Mouse (Mus musculus): ENCODE results near the gene Nrip1. TPM values are rescaled to one million over a fixed set of nuclear protein-coding genes. Genes with fewer than 3 reads are reported as not detected.

The Nrip1 gene
- polyA plus RNA-seq, 1 experiment from 2014 or later = 52.6 TPM

GRCm38 (mm10) chr16:76370716-76371613, 2.7 kb downstream of the Nrip1 start:
- no peak overlapping the region for H3K27ac ChIP-seq
- H3K36me3 ChIP-seq = 0 out of 2 replicates have a peak, but pooled peaks cover 5% of the 10 kb centered on the region
- H3K9ac ChIP-seq = peak overlapping the region; percentile 96
- peaks cover 21% of the 10 kb centered on the region for H3K4me1 ChIP-seq
- H3K9me3 ChIP-seq = no peaks in the 10 kb centered on the region
- H3K4me3 ChIP-seq = peak overlapping the region; percentile 82
- no peak for ATAC-seq (ENCODE audit: insufficient number of reproducible peaks, insufficient read depth, low FRiP score, low TSS enrichment)
- WGBS = 27% methylated on average over 12 of the region's 12 CpGs
- no peaks in the 10 kb centered on the region for H3K27me3 ChIP-seq
- H3K4me2 ChIP-seq (replicated peaks) = peak overlapping the region; percentile 61

- ATAC-seq (ENCODE audit: insufficient number of reproducible peaks, insufficient read depth, low FRiP score, low TSS enrichment) = no peak
- Histone ChIP-seq H3K4me1 (peaks cover 27% of the 10 kb centered on the region), H3K9me3 (no peaks in the 10 kb centered on the region), H3K4me2 (replicated peaks) (peak overlapping the region; percentile 61), H3K36me3 (0 out of 2 replicates have a peak, but pooled peaks cover 5% of the 10 kb centered on the region), H3K9ac (no peak overlapping the region), H3K4me3 (peak overlapping the region; percentile 82; the same call in 1 of the 2 replicates), H3K27me3 (no peaks in the 10 kb centered on the region), H3K27ac (no peak overlapping the region)
- 29% methylated on average over 6 of the region's 6 CpGs for WGBS
Observed at GRCm38 (mm10) chr16:76370041-76370715, 3.4 kb downstream of the Nrip1 start.

- H3K9me3 ChIP-seq = no peaks in the 10 kb centered on the region
- no peak overlapping the region for H3K4me3 ChIP-seq
- no peak overlapping the region for H3K9ac ChIP-seq
- WGBS = 67% methylated on average over 9 of the region's 9 CpGs
- no peak for ATAC-seq (ENCODE audit: insufficient number of reproducible peaks, insufficient read depth, low FRiP score, low TSS enrichment)
- 0 out of 2 replicates have a peak, but pooled peaks cover 5% of the 10 kb centered on the region for H3K36me3 ChIP-seq
- no peak overlapping the region for H3K4me2 ChIP-seq (replicated peaks)
- H3K27me3 ChIP-seq = no peaks in the 10 kb centered on the region
- no peak overlapping the region for H3K27ac ChIP-seq
- H3K4me1 ChIP-seq = peaks cover 28% of the 10 kb centered on the region
Observed at GRCm38 (mm10) chr16:76369236-76369635, 4.4 kb downstream of the Nrip1 start.

GRCm38 (mm10) chr16:76367261-76367908, 6.2 kb downstream of the Nrip1 start:
- ATAC-seq (ENCODE audit: insufficient number of reproducible peaks, insufficient read depth, low FRiP score, low TSS enrichment) = no peak
- WGBS = 86% methylated on average over 12 of the region's 12 CpGs

GRCm38 (mm10) chr16:76365790-76366406, 7.7 kb downstream of the Nrip1 start:
- WGBS = 81% methylated on average over 17 of the region's 17 CpGs
- Histone ChIP-seq H3K4me1 (peaks cover 23% of the 10 kb centered on the region), H3K4me3 (no peak overlapping the region)

More at GRCm38 (mm10) chr16:76367261-76367908, 6.2 kb downstream of the Nrip1 start:
- Histone ChIP-seq H3K4me3 (no peak overlapping the region), H3K4me2 (replicated peaks) (no peak overlapping the region), H3K27me3 (no peaks in the 10 kb centered on the region), H3K9me3 (no peaks in the 10 kb centered on the region), H3K4me1 (peaks cover 28% of the 10 kb centered on the region), H3K36me3 (0 out of 2 replicates have a peak, but pooled peaks cover 5% of the 10 kb centered on the region), H3K27ac (no peak overlapping the region), H3K9ac (no peak overlapping the region)

GRCm38 (mm10) chr16:76365237-76365636, 8.4 kb downstream of the Nrip1 start:
- H3K4me2 ChIP-seq (replicated peaks) = no peak overlapping the region

More at GRCm38 (mm10) chr16:76365790-76366406, 7.7 kb downstream of the Nrip1 start:
- no peak for ATAC-seq (ENCODE audit: insufficient number of reproducible peaks, insufficient read depth, low FRiP score, low TSS enrichment)
- no peaks in the 10 kb centered on the region for H3K9me3 ChIP-seq
- H3K4me2 ChIP-seq (replicated peaks) = no peak overlapping the region
- H3K27me3 ChIP-seq = no peaks in the 10 kb centered on the region
- 0 out of 2 replicates have a peak, but pooled peaks cover 5% of the 10 kb centered on the region for H3K36me3 ChIP-seq
- no peak overlapping the region for H3K9ac ChIP-seq
- no peak overlapping the region for H3K27ac ChIP-seq

GRCm38 (mm10) chr16:76363641-76364040, 10.0 kb downstream of the Nrip1 start:
- ATAC-seq (ENCODE audit: insufficient number of reproducible peaks, insufficient read depth, low FRiP score, low TSS enrichment) = no peak
- Histone ChIP-seq H3K9ac (no peak overlapping the region), H3K36me3 (0 out of 2 replicates have a peak, but pooled peaks cover 5% of the 10 kb centered on the region), H3K4me1 (peaks cover 13% of the 10 kb centered on the region), H3K4me3 (no peak overlapping the region), H3K4me2 (replicated peaks) (no peak overlapping the region), H3K27me3 (no peaks in the 10 kb centered on the region), H3K9me3 (no peaks in the 10 kb centered on the region), H3K27ac (no peak overlapping the region)
- 90% methylated on average over 3 of the region's 3 CpGs for WGBS

More at GRCm38 (mm10) chr16:76365237-76365636, 8.4 kb downstream of the Nrip1 start:
- H3K4me1 ChIP-seq = peaks cover 17% of the 10 kb centered on the region
- no peaks in the 10 kb centered on the region for H3K9me3 ChIP-seq
- ATAC-seq (ENCODE audit: insufficient number of reproducible peaks, insufficient read depth, low FRiP score, low TSS enrichment) = no peak
- H3K9ac ChIP-seq = no peak overlapping the region
- no peak overlapping the region for H3K4me3 ChIP-seq
- no peak overlapping the region for H3K27ac ChIP-seq
- H3K27me3 ChIP-seq = no peaks in the 10 kb centered on the region
- 0 out of 2 replicates have a peak, but pooled peaks cover 5% of the 10 kb centered on the region for H3K36me3 ChIP-seq
- 78% methylated on average over 10 of the region's 10 CpGs for WGBS

- Histone ChIP-seq H3K4me1 (peaks cover 18% of the 10 kb centered on the region), H3K9me3 (no peaks in the 10 kb centered on the region), H3K36me3 (0 out of 2 replicates have a peak, but pooled peaks cover 5% of the 10 kb centered on the region), H3K27ac (no peak overlapping the region), H3K4me2 (replicated peaks) (no peak overlapping the region), H3K27me3 (no peaks in the 10 kb centered on the region), H3K9ac (no peak overlapping the region), H3K4me3 (no peak overlapping the region)
- ATAC-seq (ENCODE audit: insufficient number of reproducible peaks, insufficient read depth, low FRiP score, low TSS enrichment) = no peak
- 94% methylated on average over 12 of the region's 12 CpGs for WGBS
Observed at GRCm38 (mm10) chr16:76362982-76363381, 10.6 kb downstream of the Nrip1 start.

GRCm38 (mm10) chr16:76360441-76360840, 13.2 kb downstream of the Nrip1 start:
- no peaks in the 10 kb centered on the region for H3K27me3 ChIP-seq
- WGBS = 89% methylated on average over 6 of the region's 6 CpGs
- peaks cover 15% of the 10 kb centered on the region for H3K4me1 ChIP-seq
- no peak overlapping the region for H3K4me2 ChIP-seq (replicated peaks)
- no peaks in the 10 kb centered on the region for H3K9me3 ChIP-seq
- no peak overlapping the region for H3K9ac ChIP-seq
- no peaks in the 10 kb centered on the region for H3K36me3 ChIP-seq
- no peak overlapping the region for H3K4me3 ChIP-seq
- no peak overlapping the region for H3K27ac ChIP-seq
- no peak for ATAC-seq (ENCODE audit: insufficient number of reproducible peaks, insufficient read depth, low FRiP score, low TSS enrichment)

GRCm38 (mm10) chr16:76358757-76359156, 14.9 kb downstream of the Nrip1 start:
- Histone ChIP-seq H3K9ac (no peak overlapping the region), H3K4me2 (replicated peaks) (no peak overlapping the region), H3K27ac (no peak overlapping the region), H3K36me3 (no peaks in the 10 kb centered on the region), H3K4me3 (no peak overlapping the region), H3K9me3 (no peaks in the 10 kb centered on the region), H3K4me1 (peaks cover 11% of the 10 kb centered on the region; the same call in 1 of the 2 replicates), H3K27me3 (no peaks in the 10 kb centered on the region)
- ATAC-seq (ENCODE audit: insufficient number of reproducible peaks, insufficient read depth, low FRiP score, low TSS enrichment) = no peak
- 64% methylated on average over 4 of the region's 4 CpGs for WGBS

Data from embryonic facial prominence, embryonic 12.5 days (tissue).